In genomic region chr2:180588736-180589122, GRCm38 (mm10) we compare ENCODE assay signal across 7 mouse cellular contexts. TPM values are rescaled to one million over a fixed set of nuclear protein-coding genes. Genes with fewer than 3 reads are reported as not detected.
DNase-seq lines count a peak whose midpoint lies in the region; ATAC-seq lines count a peak whose summit lies in the region.

No protein-coding gene starts in this region.

- no peaks in the 10 kb centered on the region for H3K9me3 ChIP-seq in forebrain, embryonic 11.5 days (ENCODE audit: control insufficient read depth, low read length)
- H3K9me3 ChIP-seq in liver, embryonic 15.5 days (replicated peaks) = no peaks in the 10 kb centered on the region

- H3K27ac ChIP-seq in forebrain, embryonic 11.5 days (ENCODE audit: low read depth, low read length) = peak overlapping the region; percentile 84
- peak overlapping the region; percentile 84; the same call in 1 of the 2 replicates for H3K27ac ChIP-seq in liver, embryonic 15.5 days (replicated peaks)

- peak; percentile 71 for DNase-seq in 416B (ENCODE audit: low read depth)
- peak; percentile 64 for DNase-seq in CD4-positive, CD25-positive, alpha-beta regulatory T cell, adult 2 months (ENCODE audit: low read depth, low spot score)
- DNase-seq in forebrain, embryonic 11.5 days (ENCODE audit: low spot score) = no peak
- no peak for DNase-seq in adrenal gland, adult 18-20 months (ENCODE audit: low spot score in 2 of 2)
- no peak for DNase-seq in embryo, embryonic 11 days
- no peak for DNase-seq in urinary bladder, postnatal 10 days (ENCODE audit: low spot score)

- peak overlapping the region; percentile 84 for H3K9ac ChIP-seq in forebrain, embryonic 11.5 days (ENCODE audit: low read length)
- H3K9ac ChIP-seq in liver, embryonic 15.5 days = peak overlapping the region; percentile 90; the same call in 1 of the 2 replicates

- ATAC-seq in forebrain, embryonic 11.5 days (replicated peaks; ENCODE audit: low FRiP score) = peak; percentile 30
- peak; percentile 10 for ATAC-seq in liver, embryonic 15.5 days (ENCODE audit: insufficient read depth)

- H3K4me2 ChIP-seq in forebrain, embryonic 11.5 days (ENCODE audit: low read depth, low read length, severe bottlenecking) = peak overlapping the region; percentile 73
- H3K4me2 ChIP-seq in liver, embryonic 15.5 days = peak overlapping the region; percentile 86

- no peaks in the 10 kb centered on the region for H3K27me3 ChIP-seq in forebrain, embryonic 11.5 days (ENCODE audit: control insufficient read depth, insufficient read depth, low read length)
- H3K27me3 ChIP-seq in liver, embryonic 15.5 days = no peaks in the 10 kb centered on the region

- peaks cover under 1% of the 10 kb centered on the region for H3K4me1 ChIP-seq in forebrain, embryonic 11.5 days (replicated peaks; ENCODE audit: control insufficient read depth, insufficient read depth, low read length)
- peaks cover 29% of the 10 kb centered on the region for H3K4me1 ChIP-seq in liver, embryonic 15.5 days (replicated peaks)

- 46% methylated on average over 6 of the region's 6 CpGs for WGBS in forebrain, embryonic 11.5 days
- 42% methylated on average over 6 of the region's 6 CpGs for WGBS in liver, embryonic 15.5 days (ENCODE audit: insufficient replicate concordance)

- H3K36me3 ChIP-seq in forebrain, embryonic 11.5 days (ENCODE audit: control insufficient read depth, insufficient read depth, low read length) = peaks cover 9% of the 10 kb centered on the region; the same call in 1 of the 2 replicates
- peaks cover 54% of the 10 kb centered on the region for H3K36me3 ChIP-seq in liver, embryonic 15.5 days (replicated peaks)

- peak overlapping the region; percentile 85 for H3K4me3 ChIP-seq in forebrain, embryonic 11.5 days (ENCODE audit: low read depth, low read length)
- H3K4me3 ChIP-seq in liver, embryonic 15.5 days (replicated peaks) = peak overlapping the region; percentile 98

RNA-seq across cellular contexts. Expression of gene Ogfr, which starts 0.3 kb away (rescaled TPM):
- 98.6 and 108 TPM in 2 replicates for polyA plus RNA-seq in forebrain, embryonic 11.5 days (2014; fragmentation: Nextera tagmentation; extraction: Ambion mirVana)
- polyA plus RNA-seq in liver, embryonic 15.5 days (2015; fragmentation: Nextera tagmentation; extraction: Ambion mirVana) = 25.1 and 27.4 TPM in 2 replicates
- 10 to 100 TPM; 36.6 to 46.6 TPM for total RNA-seq in adrenal gland, adult 18-20 months (2021)

RNA-seq across cellular contexts. Expression of gene Mrgbp, which starts 7.6 kb away (rescaled TPM):
- polyA plus RNA-seq in forebrain, embryonic 11.5 days (2014; fragmentation: Nextera tagmentation; extraction: Ambion mirVana) = 49.5 and 51.9 TPM in 2 replicates
- 8.7 and 8.8 TPM in 2 replicates for polyA plus RNA-seq in liver, embryonic 15.5 days (2015; fragmentation: Nextera tagmentation; extraction: Ambion mirVana)
- 10 to 100 TPM; 14.5 to 17.2 TPM for total RNA-seq in adrenal gland, adult 18-20 months (2021)

RNA-seq across cellular contexts. Expression of gene Col9a3, which starts 8.9 kb away (rescaled TPM):
- polyA plus RNA-seq in forebrain, embryonic 11.5 days (2014; fragmentation: Nextera tagmentation; extraction: Ambion mirVana) = 7.3 and 8.4 TPM in 2 replicates
- 1.4 and 3.5 TPM in 2 replicates for polyA plus RNA-seq in liver, embryonic 15.5 days (2015; fragmentation: Nextera tagmentation; extraction: Ambion mirVana)
- under 1 TPM; 0.17 to 0.38 TPM for total RNA-seq in adrenal gland, adult 18-20 months (2021)

RNA-seq across cellular contexts. Expression of gene Tcfl5, which starts 53.8 kb away (rescaled TPM):
- polyA plus RNA-seq in forebrain, embryonic 11.5 days (2014; fragmentation: Nextera tagmentation; extraction: Ambion mirVana) = 0.17 and 0.23 TPM in 2 replicates
- polyA plus RNA-seq in liver, embryonic 15.5 days (2015; fragmentation: Nextera tagmentation; extraction: Ambion mirVana) = 0.05 TPM in 1 of 2 replicates, not detected in the other
- total RNA-seq in adrenal gland, adult 18-20 months (2021) = not detected

Comparison
In these comparisons a context has a peak if more than half of its experiments do, and no peak if none do; other contexts are left out.
1. DNase-seq: peak in 416B (single experiment) and CD4-positive, CD25-positive, alpha-beta regulatory T cell, adult 2 months (single experiment); none in forebrain, embryonic 11.5 days (single experiment), adrenal gland, adult 18-20 months (0 of 2), embryo, embryonic 11 days (single experiment) and urinary bladder, postnatal 10 days (single experiment).